Mouse (Mus musculus) G1E (cell line): ENCODE measurements around the gene En1. TPM values are rescaled to one million over a fixed set of nuclear protein-coding genes. Genes with fewer than 3 reads are reported as not detected.

Experiments used
- ATAC-seq: 2 replicates; pipeline ENCODE4 v1.8.0; 2016; ENCODE audit warnings: mild to moderate bottlenecking; ENCODE audit not compliant: insufficient number of reproducible peaks, poor library complexity, low FRiP score, severe bottlenecking; ENCODE audit errors: extremely low read depth
- DNase-seq: peaks from one replicate; pipeline ENCODE4 v3.0.0; 2012; ENCODE audit warnings: low spot score
- H3K27me3 ChIP-seq: 2 replicates; pipeline ENCODE4 v1.6.1; 2012; ENCODE audit warnings: mild to moderate bottlenecking, low read length, inconsistent platforms; ENCODE audit not compliant: insufficient read depth
- H3K36me3 ChIP-seq: replicated peaks from 2 replicates; pipeline ENCODE3; 2012; ENCODE audit warnings: mild to moderate bottlenecking, inconsistent platforms
- H3K4me1 ChIP-seq: 2 replicates; pipeline ENCODE4 v1.6.1; 2012; ENCODE audit warnings: low read depth, low read length, inconsistent platforms, mixed read lengths; ENCODE audit not compliant: insufficient read depth
- H3K4me3 ChIP-seq: 2 replicates; pipeline ENCODE4 v1.5.1; 2012; ENCODE audit warnings: low read depth, mild to moderate bottlenecking, inconsistent platforms, low read length, moderate library complexity, mixed read lengths
- H3K9me3 ChIP-seq: replicated peaks from 2 replicates; pipeline ENCODE4 v1.6.1; 2012; ENCODE audit warnings: inconsistent platforms
- CTCF ChIP-seq: IDR thresholded peaks from 2 replicates; pipeline ENCODE4 v1.5.1; 2012; ENCODE audit warnings: low read depth, low read length, inconsistent platforms, mixed read lengths
- GATA1 ChIP-seq: IDR thresholded peaks from 2 replicates; pipeline ENCODE4 v1.6.1; 2012; ENCODE audit warnings: borderline replicate concordance, low read length, inconsistent platforms, mixed read lengths
- GATA2 ChIP-seq: IDR thresholded peaks from 2 replicates; pipeline ENCODE4 v1.6.1; 2012; ENCODE audit warnings: low read depth, low read length, inconsistent platforms, borderline replicate concordance
- POLR2AphosphoS5 ChIP-seq: IDR thresholded peaks from 2 replicates; pipeline ENCODE4 v1.6.1; 2012; ENCODE audit warnings: low read depth, low read length, inconsistent platforms; ENCODE audit not compliant: insufficient replicate concordance
- TAL1 ChIP-seq: conservative IDR thresholded peaks from 2 replicates; pipeline ENCODE4 v1.6.1; 2012; ENCODE audit warnings: low read depth, low read length, inconsistent platforms, mixed read lengths
- polyA plus RNA-seq: library from polyadenylated mRNA; stranded (reverse); fragments of >175 nt; gene quantifications from 2 replicates; pipeline ENCODE4 v1.2.3, GENCODE M21; 2012
- total RNA-seq, 2 experiments: library from RNA; stranded (forward) in 1 of 2; stranded (reverse) in 1 of 2; fragments of 200-1000 nt in 1 of 2; fragments of >200 nt in 1 of 2; fragmentation: Nextera tagmentation in 1 of 2; gene quantifications; 2 replicates each; pipeline ENCODE4 v1.2.3; 2014 to 2017

En1 gene
- total and polyA plus RNA-seq, 3 experiments: 0.11 TPM; not detected in 2

DNA sequence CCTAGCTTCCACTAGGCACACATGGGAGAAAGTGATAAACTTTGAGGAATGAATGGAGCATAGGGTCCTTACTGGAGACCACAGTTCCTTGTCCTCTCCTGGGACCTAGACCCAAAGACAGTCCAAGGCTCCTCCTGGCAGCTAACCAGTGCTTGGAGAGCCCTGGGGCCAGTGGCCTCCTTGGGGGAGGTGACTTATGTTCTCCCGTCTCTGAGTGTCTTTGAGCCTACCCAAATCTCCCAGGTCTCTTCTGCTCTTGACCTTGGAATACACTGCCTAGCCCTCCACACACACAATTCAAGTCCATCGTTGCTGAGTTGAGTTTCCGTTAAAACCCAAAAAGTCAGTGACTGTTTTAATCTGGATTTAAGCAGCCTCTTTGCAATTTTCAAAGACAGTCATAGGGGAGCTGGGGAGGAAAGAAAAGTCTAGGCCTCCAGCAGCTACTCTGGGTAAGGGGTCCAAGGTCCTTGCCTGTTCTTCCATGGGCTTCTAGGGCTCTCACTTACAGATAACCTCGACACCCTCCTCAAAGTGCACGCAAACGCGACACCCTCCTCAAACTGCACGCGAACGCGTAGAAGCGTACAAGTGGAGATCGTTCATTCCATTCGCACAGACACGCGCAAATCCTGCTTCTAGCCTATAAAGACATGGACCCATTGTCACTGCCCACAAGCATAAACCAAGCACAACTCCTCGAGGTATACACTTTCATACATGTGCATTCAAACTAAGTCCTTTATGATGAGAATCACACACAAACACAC is 6.6 kb upstream of the En1 start:
- TF ChIP-seq CTCF (no peak), GATA1 (no peak), GATA2 (no peak), TAL1 (no peak), POLR2AphosphoS5 (no peak)
- H3K4me3 ChIP-seq: no peak overlapping the region
- no peaks in the 10 kb centered on the region for H3K27me3 ChIP-seq
- DNase-seq (no peak), ATAC-seq (no peak)
- no peaks in the 10 kb centered on the region for H3K4me1 ChIP-seq
- H3K9me3 ChIP-seq: peaks cover 86% of the 10 kb centered on the region
- H3K36me3 ChIP-seq: no peaks in the 10 kb centered on the region

DNA sequence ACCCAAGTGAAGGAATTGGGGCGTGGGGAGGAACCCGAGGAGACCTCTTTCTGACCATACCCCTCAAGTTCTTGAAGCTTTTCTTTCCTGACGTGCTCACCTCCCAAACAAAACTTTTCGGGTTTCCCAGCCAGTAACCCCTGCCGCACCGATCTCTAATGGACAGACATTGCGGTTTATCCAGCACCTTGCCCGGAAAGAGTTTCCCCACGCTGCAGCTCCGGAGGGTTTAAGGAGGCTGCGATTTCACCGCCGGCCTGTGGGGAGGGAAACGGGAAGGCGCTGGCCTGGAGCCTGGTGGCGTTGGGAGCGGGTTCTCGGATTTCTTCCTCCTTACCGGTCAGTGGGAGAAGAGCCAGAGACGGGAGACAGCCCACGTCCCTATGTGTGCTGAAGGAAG is 5.9 kb upstream of the En1 start:
- Histone ChIP-seq H3K4me3 (no peak overlapping the region), H3K27me3 (no peaks in the 10 kb centered on the region), H3K9me3 (peaks cover 88% of the 10 kb centered on the region), H3K4me1 (no peaks in the 10 kb centered on the region), H3K36me3 (no peaks in the 10 kb centered on the region)
- no peak for DNase-seq
- TF ChIP-seq TAL1 (no peak), CTCF (no peak), GATA2 (no peak), GATA1 (no peak), POLR2AphosphoS5 (no peak)
- no peak for ATAC-seq

DNA sequence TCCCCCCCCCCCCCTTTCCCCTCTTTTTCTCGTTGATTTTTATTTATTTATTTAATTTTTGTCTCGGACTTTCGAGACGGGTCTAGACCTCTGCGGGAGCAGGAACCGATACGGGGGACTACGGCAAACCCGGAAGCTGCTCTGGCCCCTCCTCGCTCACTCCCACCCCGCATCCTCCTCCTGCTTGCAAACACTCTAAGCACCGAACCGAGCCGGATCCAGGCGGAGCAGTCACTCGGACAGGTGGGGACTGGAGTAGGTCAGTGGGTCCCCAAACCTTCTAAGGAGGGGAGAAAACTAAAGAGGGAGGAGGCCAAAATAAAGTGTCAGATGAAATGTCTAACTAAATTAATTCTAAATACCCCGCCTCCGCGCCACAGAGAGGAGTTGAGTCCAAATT is 5.4 kb upstream of the En1 start:
- DNase-seq (no peak), ATAC-seq (no peak)
- H3K4me1 ChIP-seq: no peaks in the 10 kb centered on the region
- peaks cover 91% of the 10 kb centered on the region for H3K9me3 ChIP-seq
- TF ChIP-seq GATA2: no peak
- H3K36me3 ChIP-seq: no peaks in the 10 kb centered on the region
- H3K27me3 ChIP-seq: no peaks in the 10 kb centered on the region
- no peak overlapping the region for H3K4me3 ChIP-seq

DNA sequence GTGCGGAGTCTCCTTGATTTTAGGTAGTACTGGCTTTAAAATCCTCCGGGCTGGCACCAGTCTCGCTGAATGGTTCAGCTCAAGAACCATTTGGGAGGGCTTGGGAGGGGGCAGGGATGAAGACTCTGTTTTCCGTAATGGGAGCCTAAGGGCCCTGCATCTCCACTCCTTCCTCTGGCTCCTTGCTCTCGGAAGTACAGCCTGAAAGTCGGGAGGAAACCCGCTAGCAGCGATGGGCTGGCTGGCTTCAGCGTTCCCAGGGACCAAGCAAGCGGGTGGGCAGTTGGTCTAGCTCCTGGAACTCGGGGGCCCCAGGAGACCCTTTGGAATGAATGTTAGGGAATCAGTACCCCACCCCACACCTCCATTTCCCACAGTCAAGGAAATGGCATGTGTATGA is 4.9 kb upstream of the En1 start:
- DNase-seq: no peak
- ATAC-seq: no peak
- no peaks in the 10 kb centered on the region for H3K36me3 ChIP-seq
- H3K27me3 ChIP-seq: no peaks in the 10 kb centered on the region
- H3K4me3 ChIP-seq: no peak overlapping the region
- TF ChIP-seq TAL1 (no peak), CTCF (no peak), GATA2 (no peak), GATA1 (no peak), POLR2AphosphoS5 (no peak)
- H3K9me3 ChIP-seq: peaks cover 91% of the 10 kb centered on the region
- no peaks in the 10 kb centered on the region for H3K4me1 ChIP-seq

DNA sequence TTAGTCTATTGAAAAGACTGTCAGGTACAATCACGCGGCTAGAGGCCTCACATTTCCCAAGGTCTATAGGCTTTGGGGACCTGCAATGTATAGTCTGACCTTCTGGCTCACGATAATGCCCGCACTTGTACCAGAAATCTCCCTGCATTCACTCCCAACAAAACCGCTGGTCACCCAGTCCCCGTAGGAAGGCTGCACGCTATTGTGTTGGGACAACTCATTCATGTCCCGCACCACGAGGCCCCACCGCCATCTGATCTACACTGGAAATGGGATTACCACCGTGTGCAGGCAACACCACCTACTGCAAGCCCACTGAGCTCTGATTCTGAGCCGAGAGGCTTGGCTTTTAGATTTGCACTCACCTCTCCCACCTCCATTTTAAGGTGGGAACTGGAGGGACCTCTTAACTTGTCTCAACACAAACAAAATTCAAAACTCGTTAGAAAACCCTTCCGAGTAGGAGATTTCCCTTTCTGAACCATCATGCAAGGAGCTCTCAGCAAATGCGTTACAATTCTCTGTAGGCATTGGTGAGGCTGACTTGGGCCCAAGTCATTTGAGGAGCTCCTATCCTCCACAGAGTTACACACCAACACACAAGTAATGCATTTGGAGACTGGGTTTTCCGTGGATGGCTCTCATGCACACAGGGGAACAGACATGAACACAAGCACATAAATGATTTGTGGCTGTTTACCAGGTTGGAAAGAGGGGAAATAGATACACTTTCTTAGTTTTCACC is 3.9 kb upstream of the En1 start:
- ATAC-seq (no peak), DNase-seq (no peak)
- Histone ChIP-seq H3K4me1 (no peaks in the 10 kb centered on the region), H3K27me3 (no peaks in the 10 kb centered on the region; the same call in 1 of the 2 replicates), H3K9me3 (peaks cover 89% of the 10 kb centered on the region), H3K4me3 (no peak overlapping the region), H3K36me3 (no peaks in the 10 kb centered on the region)
- no peak for TF ChIP-seq POLR2AphosphoS5
- TF ChIP-seq GATA2: no peak
- no peak for TF ChIP-seq TAL1
- TF ChIP-seq GATA1: no peak
- no peak for TF ChIP-seq CTCF

DNA sequence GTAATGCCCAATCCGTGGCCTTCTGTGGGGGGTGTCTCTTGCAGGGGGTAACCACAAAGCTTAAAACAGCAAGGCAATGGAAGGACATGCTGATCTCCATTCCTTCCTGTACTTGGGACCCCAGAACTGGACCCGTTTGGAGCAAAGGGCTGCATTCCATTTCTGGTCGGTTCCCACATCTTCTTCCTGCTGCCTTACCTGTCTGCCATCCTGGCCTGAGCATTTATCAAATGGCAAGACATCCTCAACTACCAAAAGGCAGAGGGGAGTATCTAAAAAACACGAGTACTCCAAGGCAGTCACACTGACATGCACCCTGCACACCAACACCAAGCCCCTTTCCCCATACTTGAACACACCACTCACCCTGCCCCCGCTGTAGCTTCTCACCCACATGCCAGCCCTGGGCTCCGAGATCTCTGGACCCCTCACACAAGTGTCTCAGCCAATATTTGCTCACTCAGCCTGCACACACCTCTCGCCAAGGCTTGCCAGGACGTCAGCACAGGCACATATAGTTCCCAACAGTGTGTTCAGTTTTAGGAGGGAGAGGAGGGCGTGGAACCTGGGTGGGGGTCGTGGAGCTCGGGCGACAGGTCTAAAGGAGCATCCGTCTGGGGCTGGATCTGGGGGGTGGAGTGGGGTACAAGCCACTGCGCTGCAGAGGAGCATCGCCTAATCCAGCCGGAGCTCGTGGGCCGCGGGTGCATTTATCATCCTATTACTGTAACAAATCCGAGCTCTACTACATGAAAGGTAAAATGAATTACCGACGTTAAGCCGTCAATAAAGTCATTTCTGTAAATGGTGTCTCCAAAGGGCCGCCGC is 2.7 kb upstream of the En1 start:
- TF ChIP-seq POLR2AphosphoS5: no peak
- TF ChIP-seq CTCF: no peak
- Histone ChIP-seq H3K36me3 (no peaks in the 10 kb centered on the region), H3K4me3 (no peak overlapping the region), H3K4me1 (no peaks in the 10 kb centered on the region), H3K9me3 (peaks cover 94% of the 10 kb centered on the region), H3K27me3 (peaks cover 3% of the 10 kb centered on the region; the same call in 1 of the 2 replicates)
- ATAC-seq: no peak
- no peak for DNase-seq
